Mouse (Mus musculus) E14TG2a.4 (cell line): ENCODE results near the gene Tmem184b.

Source experiments
- CTCF ChIP-seq: conservative IDR thresholded peaks from 2 replicates; pipeline ENCODE4 v1.5.1; 2014; ENCODE audit warnings: low read length
- NANOG ChIP-seq: IDR thresholded peaks from 2 replicates; pipeline ENCODE4 v1.6.1; 2014; ENCODE audit warnings: borderline replicate concordance, low read length, mixed read lengths

DNA sequence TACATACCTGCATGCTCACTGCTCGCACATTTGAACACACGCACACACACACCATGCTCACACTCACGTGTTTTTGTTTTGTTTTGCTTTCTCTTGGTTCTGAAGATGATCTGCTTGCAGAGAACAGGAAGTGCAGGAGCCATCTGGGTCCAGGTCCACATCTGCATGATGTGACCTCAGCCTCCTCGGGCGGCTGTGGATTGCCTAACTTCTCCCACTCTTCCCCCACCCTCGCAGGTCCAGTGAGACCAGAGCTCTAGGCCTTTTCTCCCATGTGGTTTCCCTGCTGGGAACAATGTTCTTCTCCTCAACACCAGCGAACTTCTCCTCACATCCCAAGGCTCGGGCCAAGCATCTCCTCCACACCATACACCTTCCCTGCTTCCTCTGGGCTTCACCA lies 10.4 kb upstream of the Tmem184b start:
- TF ChIP-seq CTCF (no peak), NANOG (no peak)
